Mouse (Mus musculus) ES-E14 (cell line): Measurements from ENCODE around the gene Ptpn13. TPM values are rescaled to one million over a fixed set of nuclear protein-coding genes. Genes with fewer than 3 reads are reported as not detected.

Experiments
- DNase-seq: peaks from one replicate; pipeline ENCODE4 v3.0.0-alpha.2; 2013; ENCODE audit warnings: low read depth, low spot score
- H3K27ac ChIP-seq: 2 replicates; pipeline ENCODE4 v1.5.1; 2012; ENCODE audit warnings: low read depth, mild to moderate bottlenecking, low read length, moderate library complexity, mixed read lengths; ENCODE audit not compliant: poor library complexity, insufficient read depth, severe bottlenecking
- H3K36me3 ChIP-seq: 2 replicates; pipeline ENCODE4 v1.6.1; 2012; ENCODE audit warnings: mild to moderate bottlenecking, low read length, moderate library complexity, mixed read lengths; ENCODE audit not compliant: control insufficient read depth, poor library complexity, insufficient read depth, severe bottlenecking
- H3K4me1 ChIP-seq, 2 experiments: fragments of 150-350 bp in 1 of 2; sonication (generic) in 1 of 2; 2 replicates each; pipeline ENCODE4 v1.6.1; 2012; ENCODE audit warnings: low read length in 2 of 2, mild to moderate bottlenecking in 1 of 2, mixed read lengths in 1 of 2; ENCODE audit not compliant: control insufficient read depth in 2 of 2, insufficient read depth in 2 of 2, poor library complexity in 1 of 2
- H3K4me3 ChIP-seq, 2 experiments: fragments of 150-350 bp in 1 of 2; sonication (generic) in 1 of 2; 2 replicates each; pipeline ENCODE4 v1.5.1; 2012; ENCODE audit warnings: low read length in 2 of 2, low read depth in 1 of 2, mild to moderate bottlenecking in 1 of 2, mixed read lengths in 1 of 2; ENCODE audit not compliant: insufficient read depth in 1 of 2, poor library complexity in 1 of 2, severe bottlenecking in 1 of 2
- H3K9ac ChIP-seq: 2 replicates; pipeline ENCODE4 v1.6.1; 2012; ENCODE audit warnings: low read depth, mild to moderate bottlenecking, low read length, mixed read lengths; ENCODE audit not compliant: poor library complexity, insufficient read depth, severe bottlenecking
- H3K9me3 ChIP-seq: fragments of 150-350 bp; sonication (generic); 2 replicates; pipeline ENCODE4 v1.6.1; 2012; ENCODE audit warnings: low read depth, mild to moderate bottlenecking, low read length; ENCODE audit not compliant: control insufficient read depth, insufficient read depth
- CHD2 ChIP-seq: IDR thresholded peaks from 2 replicates; pipeline ENCODE4 v1.6.1; 2014; ENCODE audit warnings: mild to moderate bottlenecking, low read depth, low read length, inconsistent platforms
- HCFC1 ChIP-seq: IDR thresholded peaks from 2 replicates; pipeline ENCODE4 v1.6.1; 2012; ENCODE audit warnings: low read length, inconsistent platforms, borderline replicate concordance; ENCODE audit not compliant: insufficient read depth
- MAFK ChIP-seq: IDR thresholded peaks from 2 replicates; pipeline ENCODE4 v1.6.1; 2014; ENCODE audit warnings: mild to moderate bottlenecking, low read depth, low read length, inconsistent platforms; ENCODE audit not compliant: insufficient read depth
- ZC3H11A ChIP-seq: IDR thresholded peaks from 2 replicates; pipeline ENCODE4 v1.6.1; 2012; ENCODE audit warnings: low read depth, mild to moderate bottlenecking, inconsistent platforms, low read length, borderline replicate concordance
- ZNF384 ChIP-seq: IDR thresholded peaks from 2 replicates; pipeline ENCODE4 v1.6.1; 2012; ENCODE audit warnings: low read depth, low read length, inconsistent platforms
- in situ Hi-C, 2 experiments: fragments of 600-800 bp; cut with MboI; formaldehyde crosslinking; loops; one replicate each; pipeline ENCODE4 v1.15.1; 2025; ENCODE audit warnings: low sequenced_read_pairs in 2 of 2, inconsistent platforms in 1 of 2; ENCODE audit not compliant: unreplicated experiment in 2 of 2
- total RNA-seq: library from RNA; depleted of rRNA; stranded (reverse); fragments of 300-350 nt; gene quantifications from 2 replicates; pipeline ENCODE4 v1.2.3, GENCODE M21; 2012

Ptpn13 gene
- total RNA-seq, 1 experiment, result 12.6 TPM

GRCm38 (mm10) chr5:103497061-103497460, 72.1 kb downstream of the Ptpn13 start:
- no peaks in the 10 kb centered on the region for H3K4me1 ChIP-seq
- no peak overlapping the region for H3K9ac ChIP-seq
- DNase-seq, result no peak
- no peak overlapping the region for H3K4me3 ChIP-seq
- H3K27ac ChIP-seq, result no peak overlapping the region
- no peak for TF ChIP-seq HCFC1
- H3K36me3 ChIP-seq, result no peaks in the 10 kb centered on the region; the same call in 1 of the 2 replicates
- in situ Hi-C loops, result no loop called here
- no peaks in the 10 kb centered on the region for H3K9me3 ChIP-seq

GRCm38 (mm10) chr5:103497480-103497879, 72.5 kb downstream of the Ptpn13 start:
- H3K9me3 ChIP-seq, result no peaks in the 10 kb centered on the region
- no peaks in the 10 kb centered on the region for H3K4me1 ChIP-seq
- H3K36me3 ChIP-seq, result no peaks in the 10 kb centered on the region; the same call in 1 of the 2 replicates
- no peak overlapping the region for H3K27ac ChIP-seq
- no peak overlapping the region for H3K9ac ChIP-seq
- in situ Hi-C loops, result no loop called here
- no peak overlapping the region for H3K4me3 ChIP-seq
- no peak for TF ChIP-seq MAFK
- no peak for TF ChIP-seq CHD2
- no peak for DNase-seq

- H3K9ac ChIP-seq, result no peak overlapping the region
- H3K27ac ChIP-seq, result no peak overlapping the region
- TF ChIP-seq CHD2 (no peak), ZC3H11A (no peak), ZNF384 (no peak), MAFK (no peak), HCFC1 (no peak)
- no peak overlapping the region for H3K4me3 ChIP-seq
- H3K4me1 ChIP-seq, result no peaks in the 10 kb centered on the region
- in situ Hi-C loops, result no loop called here
- no peaks in the 10 kb centered on the region; the same call in 1 of the 2 replicates for H3K36me3 ChIP-seq
- no peak for DNase-seq
- no peaks in the 10 kb centered on the region for H3K9me3 ChIP-seq
Measured at GRCm38 (mm10) chr5:103499305-103499704, 74.3 kb downstream of the Ptpn13 start.

- Histone ChIP-seq H3K9me3 (no peaks in the 10 kb centered on the region), H3K4me3 (no peak overlapping the region), H3K27ac (no peak overlapping the region), H3K4me1 (no peaks in the 10 kb centered on the region), H3K36me3 (no peaks in the 10 kb centered on the region; the same call in 1 of the 2 replicates), H3K9ac (no peak overlapping the region)
- no peak for DNase-seq
- in situ Hi-C loops, result no loop called here
- TF ChIP-seq HCFC1 (no peak), ZNF384 (no peak), CHD2 (no peak)
Measured at GRCm38 (mm10) chr5:103501076-103501475, 76.1 kb downstream of the Ptpn13 start.

- no peak for TF ChIP-seq MAFK
- no peak for TF ChIP-seq ZNF384
- TF ChIP-seq HCFC1, result no peak
- TF ChIP-seq ZC3H11A, result no peak
- TF ChIP-seq CHD2, result no peak
- no peak overlapping the region for H3K9ac ChIP-seq
- H3K27ac ChIP-seq, result no peak overlapping the region
- in situ Hi-C loops, result no loop called here
- H3K4me1 ChIP-seq, result no peaks in the 10 kb centered on the region
- H3K36me3 ChIP-seq, result no peaks in the 10 kb centered on the region; the same call in 1 of the 2 replicates
- no peak overlapping the region for H3K4me3 ChIP-seq
- no peak for DNase-seq
- no peaks in the 10 kb centered on the region for H3K9me3 ChIP-seq
Measured at GRCm38 (mm10) chr5:103501839-103502238, 76.8 kb downstream of the Ptpn13 start.
